Mouse (Mus musculus): ENCODE measurements around the gene Nsun2.
"Not testable (repeated sequence)": the region's sequence is repeated elsewhere in the genome, so short reads cannot be mapped to it uniquely, and the experiment has no call there.

Nsun2 gene

DNA sequence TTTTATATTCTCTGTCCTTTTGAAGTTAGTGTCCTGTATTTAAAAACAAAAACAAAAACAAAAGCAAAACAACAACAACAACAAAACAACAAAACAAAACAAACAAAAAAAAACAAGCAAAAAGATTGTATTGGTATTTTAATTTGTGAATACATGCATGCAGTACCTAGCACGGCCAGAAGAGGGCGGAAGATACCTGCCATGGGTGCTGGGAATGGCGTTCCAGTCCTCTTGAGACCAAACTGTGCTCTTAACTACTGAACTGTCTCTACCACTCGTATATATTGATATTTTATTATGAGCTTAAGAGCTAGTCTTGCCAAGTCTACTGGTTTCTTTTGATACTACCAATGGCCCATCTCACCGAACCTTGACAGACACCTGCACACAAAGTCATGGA is 19.5 kb downstream of the Nsun2 start:
- peak; percentile 42 for DNase-seq (ENCODE audit: low read depth, low spot score)

DNA sequence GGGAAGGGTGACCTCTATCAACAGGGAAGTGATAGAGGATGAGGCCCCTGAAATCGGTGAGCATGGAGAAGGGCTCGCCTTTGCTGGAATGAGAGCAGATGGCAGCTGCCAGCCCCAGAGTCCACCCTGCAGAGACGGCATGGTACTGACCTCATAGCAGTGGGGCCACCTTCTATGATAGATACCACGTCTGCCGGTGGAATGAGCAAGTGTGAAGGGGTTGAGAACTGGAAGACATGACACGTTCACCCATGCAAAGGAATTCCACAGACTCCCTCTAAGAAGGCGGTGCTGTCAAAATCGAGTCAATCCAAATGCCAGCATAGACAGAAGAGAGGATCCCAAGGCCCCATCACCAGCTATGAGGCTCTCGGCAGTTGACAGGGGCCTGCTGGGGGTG is 20.7 kb downstream of the Nsun2 start:
- no peak for DNase-seq (ENCODE audit: low read depth, low spot score)

DNA sequence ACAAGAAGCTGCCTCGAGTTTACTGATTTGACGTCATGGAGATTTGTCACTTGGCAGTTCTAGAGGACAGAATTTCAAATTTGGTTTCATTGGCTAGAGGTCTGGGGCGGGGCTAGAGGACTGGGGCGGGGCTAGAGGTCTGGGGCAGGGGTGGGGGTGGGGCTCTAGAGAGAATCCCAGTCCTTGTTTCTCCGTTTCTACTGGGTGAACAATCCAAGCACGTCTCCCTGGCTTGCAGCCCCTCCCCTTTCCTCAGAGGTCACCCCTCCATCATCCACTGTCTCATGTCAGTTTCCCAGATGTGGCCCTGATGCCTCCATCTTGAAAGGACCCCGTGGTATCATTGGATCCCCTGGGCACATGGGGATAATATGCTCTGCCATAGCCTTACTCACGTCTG is 21.5 kb downstream of the Nsun2 start:
- no peak for DNase-seq (ENCODE audit: low read depth, low spot score)

DNA sequence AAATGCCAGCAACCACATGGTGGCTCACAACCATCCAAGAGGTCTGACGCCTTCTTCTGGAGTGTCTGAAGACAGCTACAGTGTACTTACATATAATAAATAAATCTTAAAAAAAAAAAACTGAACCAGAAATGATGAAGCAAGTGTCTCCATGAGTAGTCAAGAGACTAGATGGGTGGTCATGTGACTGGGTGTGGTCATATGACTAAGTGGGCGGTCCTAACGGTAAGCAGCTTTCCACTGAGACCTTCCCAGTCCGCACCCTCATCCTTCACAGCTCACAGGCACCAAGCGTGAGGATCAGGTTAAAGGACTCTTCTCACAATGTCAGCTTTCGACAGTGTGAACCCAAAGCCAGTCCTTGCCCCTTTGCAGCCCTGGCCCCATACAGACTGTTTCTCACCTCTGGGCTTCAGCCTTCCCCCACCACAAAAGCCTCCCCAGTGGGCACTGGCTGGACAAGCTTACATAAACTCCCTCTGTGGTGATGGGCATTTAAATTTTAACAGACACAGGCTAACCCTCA is 22.5 kb downstream of the Nsun2 start:
- no peak for DNase-seq (ENCODE audit: low read depth, low spot score)

DNA sequence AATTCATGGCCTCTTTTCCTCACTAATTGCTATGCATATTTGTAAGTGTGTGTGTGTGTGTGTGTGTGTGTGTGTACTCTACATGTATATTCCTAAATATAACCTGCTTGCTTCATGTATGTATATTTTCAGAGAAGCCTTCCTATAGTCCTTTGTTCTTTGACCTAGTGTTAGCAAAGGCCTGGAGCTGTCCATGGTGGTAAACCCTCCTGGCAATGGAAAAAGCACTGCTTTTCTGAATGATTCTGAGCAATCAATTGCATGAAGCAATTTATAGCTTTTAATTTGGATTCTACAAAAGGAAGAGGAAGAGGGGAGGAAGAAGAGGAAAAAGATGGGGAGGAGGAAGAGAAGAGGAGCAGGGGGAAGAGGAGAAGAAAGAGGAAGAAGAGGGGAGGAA is 23.2 kb downstream of the Nsun2 start:
- DNase-seq (ENCODE audit: low read depth, low spot score) = no peak

DNA sequence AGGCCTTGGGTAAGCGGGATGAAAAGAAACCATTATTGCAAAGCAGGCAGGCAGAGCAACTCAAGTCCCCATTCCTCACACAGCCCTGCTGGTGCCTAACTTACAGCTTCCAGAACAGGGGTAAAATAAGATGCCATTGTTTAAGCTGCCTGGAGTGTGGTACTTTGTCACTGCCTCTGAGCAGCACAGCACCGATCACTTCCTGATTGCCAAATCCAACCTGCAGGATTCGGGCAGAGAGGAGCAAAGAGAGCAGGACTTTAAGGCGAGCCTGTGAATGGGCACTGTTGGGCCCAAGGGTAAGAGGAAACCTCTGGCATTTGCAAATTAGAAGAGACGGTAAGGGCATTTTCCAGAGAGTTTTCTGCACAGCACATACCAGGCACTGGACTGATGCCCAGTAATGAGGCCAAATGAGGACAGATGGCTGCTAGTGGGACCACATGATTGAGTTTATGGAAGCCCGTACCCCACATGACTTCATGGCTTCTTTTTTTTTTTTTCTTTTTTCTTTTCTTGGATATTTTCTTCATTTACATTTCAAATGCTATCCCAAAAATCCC is 24.6 kb downstream of the Nsun2 start:
- DNase-seq (ENCODE audit: low read depth, low spot score) = no peak

DNA sequence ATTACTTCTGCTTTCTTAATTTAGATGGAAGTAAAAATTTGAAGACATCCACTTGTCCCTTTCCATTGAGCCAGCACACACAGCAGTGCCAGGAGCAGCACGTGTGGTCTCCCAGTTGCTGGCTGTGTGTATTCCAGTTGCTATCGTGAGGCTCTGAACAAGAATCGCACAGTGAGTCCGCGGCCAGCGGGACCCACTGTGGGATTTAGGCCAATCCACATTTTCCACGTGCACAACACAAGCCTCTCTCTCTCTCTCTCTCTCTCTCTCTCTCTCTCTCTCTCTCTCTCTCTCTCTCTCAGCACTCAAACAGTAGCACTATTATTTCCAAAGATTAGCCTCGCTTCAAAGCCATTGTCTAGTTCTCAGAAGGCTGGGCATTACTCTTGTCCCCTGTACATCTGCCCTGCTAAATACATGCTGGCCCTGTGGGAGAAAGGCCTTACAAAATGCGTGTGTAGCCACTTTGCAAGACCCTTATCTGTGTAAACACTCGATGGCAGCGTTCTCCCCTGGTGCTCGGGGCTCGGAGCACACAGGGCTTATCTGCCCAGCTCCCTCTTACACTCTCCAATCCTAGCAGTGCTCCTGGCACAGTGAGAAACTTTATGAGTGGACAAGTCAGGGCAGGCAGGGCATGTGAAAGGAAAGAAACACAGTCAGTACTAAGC is 25.9 kb downstream of the Nsun2 start:
- no peak for DNase-seq (ENCODE audit: low read depth, low spot score)

DNA sequence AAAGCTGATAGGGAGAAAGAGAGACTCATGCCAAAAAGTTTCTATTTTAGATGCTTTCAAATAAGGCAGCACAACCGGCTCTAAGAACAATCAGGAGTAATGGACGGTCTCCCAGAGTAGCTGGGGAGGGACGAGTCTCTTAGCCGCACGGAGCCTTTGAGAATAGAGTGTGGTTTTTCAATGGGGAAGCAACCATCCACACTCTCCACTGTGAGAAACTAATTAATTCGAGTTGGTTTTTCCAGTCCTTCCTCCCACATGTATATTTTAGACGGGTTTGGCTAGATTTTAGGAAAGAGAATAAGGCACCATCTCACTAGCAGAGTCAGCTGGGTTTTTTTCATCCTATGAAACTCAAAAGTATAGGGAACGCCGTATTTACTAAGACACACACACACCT is 28.5 kb downstream of the Nsun2 start:
- no peak for DNase-seq (ENCODE audit: low read depth, low spot score)

DNA sequence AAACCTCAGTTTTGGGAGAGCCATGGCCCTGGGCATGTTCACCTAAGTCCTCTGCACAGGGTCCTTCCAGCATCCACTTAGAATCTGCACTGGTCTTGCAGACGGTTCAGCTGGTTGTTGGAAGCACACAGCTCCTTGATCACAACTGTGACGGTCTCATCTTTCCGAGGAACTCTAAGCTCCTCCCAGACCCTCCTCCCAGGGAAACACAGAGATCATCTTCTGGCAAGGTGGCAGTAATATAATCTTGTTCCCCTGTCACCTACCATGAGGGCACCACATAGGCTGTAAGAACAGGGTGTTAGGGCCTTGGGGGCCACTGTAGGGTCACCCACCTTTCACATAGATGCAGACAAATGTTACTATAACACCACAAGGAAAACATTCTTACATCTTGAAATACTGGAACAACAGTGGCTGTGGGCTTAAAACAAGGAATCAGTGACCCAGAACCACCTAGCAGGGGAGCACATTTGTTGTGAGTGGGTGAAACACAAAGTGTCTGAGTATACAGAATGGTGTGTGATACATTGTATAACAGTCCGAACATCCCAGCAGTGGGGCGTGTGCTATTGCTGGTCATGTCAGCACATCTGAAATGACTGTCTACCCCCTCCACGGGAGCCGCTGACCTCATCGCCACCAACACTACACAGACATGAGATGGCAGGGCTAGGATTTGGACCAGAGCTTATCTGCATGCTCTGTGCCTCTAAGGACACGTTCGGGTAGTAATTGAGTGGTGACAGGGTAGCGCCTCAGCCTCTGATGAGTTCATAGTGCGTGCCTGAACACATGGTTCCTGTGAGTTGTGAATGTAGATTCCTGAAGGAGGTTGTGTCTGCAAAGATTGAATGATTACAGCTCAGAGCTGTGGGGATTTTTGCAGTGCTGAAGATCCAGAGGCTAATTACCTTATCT is 29.4 kb downstream of the Nsun2 start:
- DNase-seq (ENCODE audit: low read depth, low spot score) = no peak

DNA sequence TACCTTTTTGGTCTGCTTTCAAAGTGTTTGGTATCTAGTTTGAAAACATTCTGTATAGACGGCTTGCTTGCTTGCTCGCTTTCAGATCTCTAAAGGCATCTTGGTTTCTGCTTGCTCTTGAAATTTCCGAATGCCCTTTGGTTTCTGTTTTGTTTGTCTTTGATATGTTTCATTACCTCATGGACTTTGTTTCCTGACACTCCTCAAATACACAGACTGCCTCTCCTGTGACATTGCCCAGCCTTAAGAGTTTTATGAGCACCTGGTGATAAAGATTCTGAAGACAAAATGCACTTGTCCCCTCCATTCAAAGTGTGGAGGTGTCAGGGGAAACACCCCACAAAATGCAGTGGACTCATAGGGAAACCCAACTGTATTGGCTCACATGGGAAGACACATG is 30.4 kb downstream of the Nsun2 start:
- DNase-seq (ENCODE audit: low read depth, low spot score) = no peak

DNA sequence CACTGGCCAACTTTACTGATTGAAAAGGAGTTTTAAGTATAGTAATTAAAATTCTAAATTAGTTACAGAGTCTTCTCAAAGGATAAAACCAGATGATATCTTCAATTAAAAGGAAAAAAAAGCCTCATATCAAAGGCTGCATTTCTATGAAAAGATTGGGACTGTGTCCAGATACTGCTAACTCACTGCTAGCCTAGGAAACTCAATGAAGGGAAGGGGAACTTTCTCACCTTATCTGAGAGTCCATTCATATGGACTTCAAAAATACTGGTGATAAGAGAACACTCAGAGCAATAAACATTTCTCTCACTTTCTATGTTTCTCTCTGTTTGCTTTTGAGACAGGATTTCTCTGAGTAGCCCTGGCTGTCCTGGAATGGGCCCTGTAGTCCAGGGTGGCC is 31.0 kb downstream of the Nsun2 start:
- DNase-seq (ENCODE audit: low read depth, low spot score) = no peak

DNA sequence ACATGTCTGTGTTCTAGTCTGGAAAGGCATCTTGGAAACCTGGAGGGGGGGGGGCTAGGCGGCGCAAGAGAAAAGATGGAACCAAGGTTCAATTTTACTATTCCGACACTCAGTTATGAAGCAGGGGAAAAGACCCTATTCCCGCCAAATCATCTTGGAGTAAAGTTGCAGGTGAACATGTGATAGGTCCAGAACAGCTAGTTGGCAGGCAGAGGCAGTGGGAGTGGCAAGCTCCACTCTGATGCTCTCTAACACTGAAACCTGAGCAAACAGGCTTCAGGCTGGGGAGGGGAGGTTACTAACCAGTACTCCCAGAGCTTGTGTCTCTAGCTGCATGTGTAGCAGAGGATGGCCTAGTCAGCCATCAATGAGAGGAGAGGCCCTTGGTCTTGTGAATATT is 31.9 kb downstream of the Nsun2 start:
- not testable (repeated sequence) for DNase-seq (ENCODE audit: low read depth, low spot score)

DNA sequence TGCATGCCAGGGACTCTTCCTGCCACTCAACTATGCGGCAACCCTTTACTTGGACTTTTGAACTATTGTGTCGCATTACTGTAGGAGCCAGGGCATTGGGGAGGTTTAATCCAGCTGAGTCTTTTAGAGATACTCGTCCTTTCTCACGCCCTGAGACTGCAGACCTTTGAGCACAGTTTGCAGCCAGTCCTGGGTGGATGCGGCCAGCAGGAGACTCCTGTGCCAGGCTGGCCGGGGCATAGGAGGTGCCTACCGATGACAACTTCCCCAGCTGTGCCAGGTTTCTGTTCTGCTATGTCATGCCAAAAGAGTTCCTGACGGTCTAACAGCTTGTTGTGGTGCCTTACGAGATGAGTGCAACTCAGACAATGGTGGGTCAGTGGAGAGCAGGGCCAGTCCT is 35.7 kb downstream of the Nsun2 start:
- no peak for DNase-seq (ENCODE audit: low read depth, low spot score)

DNA sequence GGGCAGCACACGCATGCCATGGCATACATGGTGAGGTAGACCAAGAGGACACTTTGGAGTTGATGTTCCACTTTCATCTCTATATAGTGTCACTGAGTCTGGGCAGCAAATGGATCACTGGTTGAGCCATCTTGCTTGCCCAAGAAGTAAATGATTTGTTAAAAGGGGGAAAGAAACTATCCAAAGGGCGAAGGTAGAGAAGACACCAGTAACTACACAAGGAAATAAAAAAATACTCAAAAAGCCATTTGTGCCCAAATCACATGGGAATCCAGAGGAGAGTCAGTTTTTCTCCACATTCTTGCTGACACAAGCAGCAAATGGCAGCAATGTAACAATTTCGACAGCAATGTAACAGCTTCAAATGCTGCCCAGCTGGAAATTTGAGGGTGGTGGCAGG is 39.0 kb downstream of the Nsun2 start:
- no peak for DNase-seq (ENCODE audit: low read depth, low spot score)

DNA sequence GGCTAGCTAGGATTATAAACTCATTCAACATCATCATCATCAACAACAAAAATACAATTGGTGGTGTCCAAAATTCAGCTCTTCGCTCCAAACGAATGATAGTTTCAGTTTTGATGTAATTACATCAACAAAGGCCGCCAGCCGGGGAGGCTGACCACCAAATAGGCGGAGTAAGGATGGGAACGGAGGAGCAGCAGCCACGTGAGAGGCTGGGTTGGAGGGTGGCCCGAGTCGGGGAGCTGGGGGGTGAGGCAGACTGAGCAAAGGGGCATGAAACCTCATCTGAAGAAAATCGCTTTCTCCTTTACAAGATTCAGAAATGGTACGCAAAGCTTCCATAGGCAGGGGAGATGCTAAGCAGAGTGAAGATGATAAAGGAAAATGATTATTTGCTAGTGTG is 43.1 kb downstream of the Nsun2 start:
- DNase-seq (ENCODE audit: low read depth, low spot score) = no peak

DNA sequence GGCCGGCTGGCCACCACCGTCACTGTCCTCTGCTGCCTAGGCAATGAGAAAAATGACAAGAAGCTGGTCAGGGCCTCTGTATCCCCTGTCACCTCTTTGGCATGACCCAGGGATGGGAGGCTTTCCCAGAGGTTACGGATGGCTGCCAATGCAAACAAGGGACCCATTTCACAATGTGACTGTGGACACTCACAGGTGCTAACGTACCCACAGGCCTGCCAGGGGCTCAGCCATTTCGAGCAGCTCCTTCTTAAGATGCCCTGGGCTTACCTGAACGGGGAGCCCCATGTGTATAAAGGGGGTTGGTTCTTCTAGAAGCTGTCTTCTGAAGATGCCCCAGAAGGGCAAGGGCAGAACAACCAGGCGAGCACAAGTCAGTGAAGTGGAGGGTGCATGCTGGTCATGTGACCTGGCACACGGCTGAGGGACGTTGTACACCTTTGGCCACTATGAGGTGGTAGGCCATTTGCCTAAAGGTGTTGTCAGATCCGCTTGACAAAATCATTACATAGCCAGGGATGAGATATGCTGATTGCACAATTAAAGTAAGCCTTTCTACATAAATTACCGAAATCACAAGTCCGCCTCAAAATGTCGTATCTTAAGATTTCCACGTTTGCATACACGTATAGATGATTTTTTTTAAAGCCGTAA is 43.8 kb downstream of the Nsun2 start:
- no peak for DNase-seq (ENCODE audit: low read depth, low spot score)

DNA sequence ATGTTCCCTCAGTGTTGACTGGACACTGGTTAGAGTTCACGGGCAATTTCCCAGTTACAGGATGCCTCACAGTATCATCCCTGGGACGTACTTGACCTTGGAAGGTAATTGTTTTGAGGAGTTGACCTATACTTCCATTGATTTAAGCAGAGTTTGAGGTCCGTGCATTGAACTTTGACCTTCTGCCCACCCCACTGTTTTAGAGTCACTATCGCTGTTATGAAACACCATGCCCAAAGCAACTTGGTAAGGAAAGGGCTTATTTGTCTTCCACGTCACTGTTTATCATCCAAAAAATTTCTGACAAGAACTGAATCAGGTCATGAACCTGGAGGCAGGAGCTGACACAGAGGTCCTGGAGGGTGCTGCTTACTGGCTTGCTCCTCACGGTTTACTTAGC is 48.9 kb downstream of the Nsun2 start:
- no peak for DNase-seq (ENCODE audit: low read depth, low spot score)

DNA sequence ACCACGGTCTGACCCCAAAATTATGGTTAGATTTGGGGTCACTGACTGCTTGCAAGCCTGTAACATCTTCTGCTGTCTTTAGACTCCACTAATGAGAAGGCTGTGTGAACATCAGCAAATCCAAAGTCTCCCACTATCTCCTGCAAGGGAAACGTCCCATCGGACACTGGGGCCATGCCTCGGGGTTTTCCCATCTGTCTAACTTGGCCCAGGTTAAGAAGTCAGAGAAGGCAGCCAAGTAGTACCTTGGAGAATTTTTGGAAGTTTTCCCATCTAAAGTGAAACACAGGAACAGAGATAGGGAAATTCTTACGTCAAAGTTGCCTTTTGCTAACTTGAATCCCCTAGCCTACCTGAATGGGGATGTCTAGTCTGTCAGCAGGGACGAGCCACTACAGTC is 50.0 kb downstream of the Nsun2 start:
- no peak for DNase-seq (ENCODE audit: low read depth, low spot score)

DNA sequence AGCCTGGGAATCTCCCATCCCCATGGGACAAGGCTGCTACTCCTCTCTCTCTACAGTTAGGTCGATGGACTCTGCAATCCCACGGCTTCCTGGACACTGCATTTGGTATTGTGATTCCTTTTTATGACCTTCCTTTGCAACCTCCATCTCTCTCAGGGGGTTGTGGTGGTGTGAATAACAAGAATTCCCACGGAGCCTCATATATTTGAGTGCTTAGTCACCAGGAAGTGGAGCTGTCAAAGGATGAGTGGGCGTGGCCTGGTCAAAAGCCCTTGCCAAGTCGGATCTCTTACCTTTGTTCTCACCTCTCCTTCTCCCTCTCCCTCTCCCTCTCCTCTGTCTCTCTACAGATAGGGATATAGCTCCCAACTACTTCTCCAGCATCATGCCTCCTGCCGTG is 52.3 kb downstream of the Nsun2 start:
- DNase-seq (ENCODE audit: low read depth, low spot score) = no peak

DNA sequence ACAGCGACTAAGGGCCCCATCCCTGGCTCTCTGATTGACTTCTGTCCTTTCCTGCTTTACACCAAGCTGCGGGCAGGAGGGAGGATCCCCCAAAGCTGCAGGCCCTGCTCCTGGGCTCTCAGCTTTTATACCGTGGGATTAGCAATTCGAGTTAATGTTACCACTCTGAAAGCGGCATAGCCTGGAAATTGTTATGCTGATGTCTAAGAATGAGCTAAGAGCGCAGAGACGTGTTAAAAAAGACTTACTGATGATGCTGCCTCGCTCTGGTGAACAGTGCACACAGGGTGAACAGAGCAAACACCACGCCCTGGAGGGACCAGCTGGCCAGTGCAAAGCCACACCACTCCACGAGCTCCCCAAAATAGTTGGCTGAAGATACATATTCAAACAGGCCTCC is 52.8 kb downstream of the Nsun2 start:
- no peak for DNase-seq (ENCODE audit: low read depth, low spot score)

DNA sequence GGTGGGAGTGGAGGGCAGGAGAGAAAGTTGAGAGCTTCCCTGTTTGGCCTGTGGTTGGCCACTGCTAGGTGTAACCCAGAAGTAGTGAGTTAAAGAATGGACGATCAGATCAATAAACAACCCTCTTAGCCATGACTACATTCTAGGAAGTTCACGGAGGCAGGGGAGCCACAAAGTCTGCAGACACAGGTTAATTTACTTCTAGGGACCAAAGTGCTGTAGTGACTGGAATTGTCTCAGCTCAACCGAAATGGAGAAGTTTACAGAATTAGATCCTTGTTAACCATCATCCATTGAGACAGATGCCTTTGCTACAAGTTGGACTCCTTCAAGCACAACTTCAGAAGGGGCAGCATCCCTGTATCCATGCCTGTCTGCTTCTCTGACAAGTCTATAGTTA is 54.3 kb downstream of the Nsun2 start:
- DNase-seq (ENCODE audit: low read depth, low spot score) = no peak

DNA sequence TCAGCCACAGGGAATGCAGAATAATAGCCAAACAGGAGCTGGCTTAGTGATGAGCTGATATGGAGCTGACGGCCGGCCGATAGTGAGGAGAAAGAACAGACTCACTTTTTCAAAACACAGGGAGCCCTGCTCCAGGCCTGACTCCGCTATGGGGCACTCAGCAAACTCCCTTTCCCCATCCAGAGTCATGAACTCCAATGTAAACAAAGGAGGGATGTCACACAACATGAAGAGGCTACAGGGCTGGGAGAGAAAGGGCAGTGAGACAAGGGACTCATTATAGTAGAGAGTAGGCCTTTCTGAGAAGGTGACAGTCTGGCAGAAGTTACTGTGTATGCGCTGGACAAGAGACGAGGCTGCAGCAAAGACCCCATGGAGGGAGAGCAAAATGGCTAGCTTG is 54.7 kb downstream of the Nsun2 start:
- DNase-seq (ENCODE audit: low read depth, low spot score) = no peak
